Mouse (Mus musculus) layer of hippocampus, postnatal 36 days (tissue): ENCODE data around the gene Mark3. TPM values are rescaled to one million over a fixed set of nuclear protein-coding genes. Genes with fewer than 3 reads are reported as not detected.

Experiments
- DNase-seq, 2 experiments: peaks; one replicate each; pipeline ENCODE4 v3.0.0; 2022
- total RNA-seq, 2 experiments: library from RNA; stranded (reverse); gene quantifications; 2 replicates each; pipeline ENCODE4 v1.2.3; 2021

Mark3 gene
- total RNA-seq, 2 experiments from 2014 or later = 106 to 122 TPM

- DNase-seq = no peak
Measured at GRCm38 (mm10) chr12:111675797-111676580, 101.7 kb downstream of the Mark3 start.

- DNase-seq = no peak
Measured at GRCm38 (mm10) chr12:111677421-111677820, 103.1 kb downstream of the Mark3 start.

- peak; percentile 85 to 88 for DNase-seq
Measured at GRCm38 (mm10) chr12:111677882-111678669, 103.8 kb downstream of the Mark3 start, which contains the start of gene Trmt61a. Gene Trmt61a, plus strand, starts transcription at chr12:111678105.

- DNase-seq = no peak
Measured at GRCm38 (mm10) chr12:111678670-111678933, 104.3 kb downstream of the Mark3 start.

GRCm38 (mm10) chr12:111678997-111679396 is 104.7 kb downstream of the Mark3 start:
- DNase-seq = no peak

GRCm38 (mm10) chr12:111680661-111681060 is 106.3 kb downstream of the Mark3 start:
- DNase-seq = no peak

- DNase-seq = no peak
Measured at GRCm38 (mm10) chr12:111681305-111681704, 107.0 kb downstream of the Mark3 start.

- no peak for DNase-seq
Measured at GRCm38 (mm10) chr12:111682003-111682402, 107.7 kb downstream of the Mark3 start.

- no peak for DNase-seq
Measured at GRCm38 (mm10) chr12:111682806-111683205, 108.5 kb downstream of the Mark3 start.

GRCm38 (mm10) chr12:111686390-111686789 is 112.1 kb downstream of the Mark3 start:
- no peak for DNase-seq

- peak in 1 of 2 experiments; percentile 63 for DNase-seq
Measured at GRCm38 (mm10) chr12:111687350-111688068, 113.2 kb downstream of the Mark3 start.

- DNase-seq = no peak
Measured at GRCm38 (mm10) chr12:111688069-111688428, 113.7 kb downstream of the Mark3 start.

- no peak for DNase-seq
Measured at GRCm38 (mm10) chr12:111689426-111689825, 115.1 kb downstream of the Mark3 start.

- no peak for DNase-seq
Measured at GRCm38 (mm10) chr12:111691346-111691872, 117.1 kb downstream of the Mark3 start.

GRCm38 (mm10) chr12:111692899-111693298 is 118.6 kb downstream of the Mark3 start:
- DNase-seq = no peak

- DNase-seq = peak in 1 of 2 experiments; percentile 86
Measured at GRCm38 (mm10) chr12:111693341-111694270, 119.3 kb downstream of the Mark3 start.

- no peak for DNase-seq
Measured at GRCm38 (mm10) chr12:111694271-111694781, 120.0 kb downstream of the Mark3 start.

- DNase-seq = peak in 1 of 2 experiments; percentile 63
Measured at GRCm38 (mm10) chr12:111694880-111695804, 120.8 kb downstream of the Mark3 start.

- DNase-seq = peak; percentile 67 to 71
Measured at GRCm38 (mm10) chr12:111696239-111696638, 121.9 kb downstream of the Mark3 start.

GRCm38 (mm10) chr12:111697708-111698107 is 123.4 kb downstream of the Mark3 start:
- DNase-seq = no peak
